Mouse (Mus musculus) heart, embryonic 10.5 days (tissue): ENCODE measurements around the gene Tmco1. TPM values are rescaled to one million over a fixed set of nuclear protein-coding genes. Genes with fewer than 3 reads are reported as not detected.
"Not testable (repeated sequence)": the region's sequence is repeated elsewhere in the genome, so short reads cannot be mapped to it uniquely, and the experiment has no call there.

ENCODE experiments used
- DNase-seq: peaks from one replicate; pipeline ENCODE4 v3.0.0-alpha.2; 2017; ENCODE audit warnings: low spot score
- H3K27ac ChIP-seq: fragments of 300-500 bp; sonication (generic); 2 replicates; pipeline ENCODE4 v1.5.1; 2016; ENCODE audit warnings: mild to moderate bottlenecking
- H3K27me3 ChIP-seq: fragments of 300-500 bp; sonication (generic); 2 replicates; pipeline ENCODE4 v1.6.1; 2016; ENCODE audit warnings: mild to moderate bottlenecking; ENCODE audit not compliant: poor library complexity, insufficient read depth, severe bottlenecking
- H3K36me3 ChIP-seq: fragments of 300-500 bp; sonication (generic); 2 replicates; pipeline ENCODE4 v1.6.1; 2016; ENCODE audit warnings: mild to moderate bottlenecking, moderate library complexity
- H3K4me1 ChIP-seq: fragments of 300-500 bp; sonication (generic); 2 replicates; pipeline ENCODE4 v1.6.1; 2016; ENCODE audit warnings: mild to moderate bottlenecking
- H3K4me3 ChIP-seq: fragments of 300-500 bp; sonication (generic); 2 replicates; pipeline ENCODE4 v1.5.1; 2016; ENCODE audit warnings: mild to moderate bottlenecking, moderate library complexity
- H3K9me3 ChIP-seq: fragments of 300-500 bp; sonication (generic); 2 replicates; pipeline ENCODE4 v1.6.1; 2016; ENCODE audit warnings: mild to moderate bottlenecking, moderate library complexity
- WGBS: fragments of 180-500 bp; shearing (Covaris S2); methylation state at CpG from one replicate; pipeline ENCODE4 v1.1.7; 2016; 5-methylcytosine and 5-hydroxymethylcytosine counted together
- polyA plus RNA-seq: library from polyadenylated mRNA; unstranded; fragments of >200 nt; fragmentation: Nextera tagmentation; extraction: Ambion mirVana; gene quantifications from 2 replicates; pipeline ENCODE4 v1.2.1, GENCODE M21; 2016

Gene Tmco1
- polyA plus RNA-seq, 1 experiment from 2014 or later = 88.0 TPM

DNA sequence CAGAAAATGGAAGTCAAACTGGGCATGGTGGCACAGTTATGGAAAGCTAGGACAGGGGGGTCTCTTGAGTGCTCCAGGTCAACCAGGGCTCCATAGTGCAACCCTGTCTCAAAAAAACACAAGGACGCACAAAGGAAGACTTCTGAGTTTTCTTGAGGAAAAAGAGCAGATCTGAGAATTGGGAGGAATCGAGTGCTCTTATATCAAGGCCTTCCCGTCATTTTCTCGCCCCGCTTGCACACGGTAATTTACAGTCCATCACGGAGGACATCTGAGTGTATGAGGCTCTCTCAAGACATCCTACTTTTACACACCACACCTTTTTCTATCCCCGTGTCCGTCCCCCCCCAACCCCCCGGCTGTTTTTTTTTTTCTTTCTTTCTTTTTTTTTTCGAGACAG lies 504 bp upstream of the Tmco1 start:
- Histone ChIP-seq H3K4me3 (peak overlapping the region; percentile 88), H3K9me3 (no peaks in the 10 kb centered on the region), H3K36me3 (peaks cover 11% of the 10 kb centered on the region), H3K4me1 (peaks cover 7% of the 10 kb centered on the region; the same call in 1 of the 2 replicates), H3K27me3 (no peaks in the 10 kb centered on the region), H3K27ac (peak overlapping the region; percentile 99)
- DNase-seq = no peak
- WGBS = 60% methylated on average over 11 of the region's 11 CpGs

DNA sequence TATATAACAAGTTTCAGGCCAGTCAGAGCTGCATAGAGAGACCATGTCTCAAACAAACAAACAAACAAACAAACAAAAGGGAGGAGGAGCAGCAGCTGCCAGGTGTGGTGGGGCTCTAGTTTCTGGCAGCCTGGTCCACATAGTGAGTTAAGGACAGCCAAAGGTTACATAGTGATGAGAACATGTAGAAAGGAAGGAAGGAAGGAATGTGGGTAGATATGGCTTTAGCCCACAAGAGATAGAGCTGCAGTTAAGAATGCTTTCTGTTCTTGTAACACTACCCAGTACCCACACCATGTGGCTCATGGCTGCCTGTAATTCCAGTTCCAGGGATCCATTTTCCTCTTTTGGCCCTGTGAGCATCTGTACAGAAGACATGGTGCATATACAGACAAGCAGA lies 4.2 kb downstream of the Tmco1 start:
- Histone ChIP-seq H3K27me3 (no peaks in the 10 kb centered on the region), H3K27ac (no peak overlapping the region), H3K9me3 (no peaks in the 10 kb centered on the region), H3K36me3 (peaks cover 31% of the 10 kb centered on the region), H3K4me3 (no peak overlapping the region), H3K4me1 (peaks cover 7% of the 10 kb centered on the region; the same call in 1 of the 2 replicates)
- no peak for DNase-seq

DNA sequence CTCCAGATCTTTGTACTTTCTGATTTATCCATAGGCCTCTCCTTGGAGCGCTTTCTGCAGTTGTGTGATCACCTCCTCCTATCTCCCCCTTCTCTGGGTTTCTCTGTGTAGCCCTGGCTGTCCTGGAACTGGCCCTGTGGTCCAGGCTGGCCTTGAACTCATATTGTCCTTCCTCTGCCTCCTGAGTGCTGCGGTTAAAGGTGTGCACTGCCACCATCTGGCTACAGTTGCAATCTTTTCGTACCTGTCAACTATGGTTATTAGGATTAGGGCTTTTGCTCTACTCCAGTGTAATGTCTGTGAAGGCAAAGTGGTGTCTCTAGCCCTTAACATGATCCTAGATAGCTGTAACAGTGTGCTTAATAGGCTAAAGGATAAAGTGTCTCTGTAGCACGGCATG lies 5.0 kb downstream of the Tmco1 start:
- Histone ChIP-seq H3K36me3 (peaks cover 38% of the 10 kb centered on the region), H3K27me3 (no peaks in the 10 kb centered on the region)
- 88% methylated on average over 4 of the region's 4 CpGs for WGBS

DNA sequence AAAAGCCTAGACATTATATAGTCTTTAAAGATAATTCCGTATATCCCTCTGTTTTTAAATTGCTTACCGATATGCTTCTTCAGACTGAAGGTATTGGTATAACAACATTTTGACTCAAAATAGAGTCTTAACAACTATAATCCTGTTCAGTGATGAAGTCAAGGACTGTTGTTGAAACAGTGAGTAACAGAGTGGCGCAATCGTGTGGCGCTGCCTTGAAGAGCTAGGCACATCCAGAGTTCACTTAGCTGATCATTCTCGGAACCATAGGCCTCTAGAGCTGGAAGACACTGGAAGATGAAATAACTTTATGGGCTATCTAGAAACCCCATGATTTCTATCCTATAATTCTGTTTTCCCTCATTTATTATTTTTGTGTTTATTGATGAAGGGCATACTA lies 13.5 kb downstream of the Tmco1 start:
- Histone ChIP-seq H3K27ac (no peak overlapping the region), H3K9me3 (no peaks in the 10 kb centered on the region), H3K4me1 (no peaks in the 10 kb centered on the region), H3K27me3 (no peaks in the 10 kb centered on the region), H3K4me3 (no peak overlapping the region), H3K36me3 (peaks cover 84% of the 10 kb centered on the region)
- WGBS = 93% methylated on average over 6 of the region's 6 CpGs
- DNase-seq = no peak

More for the DNA sequence above, 5.0 kb downstream of the Tmco1 start:
- Histone ChIP-seq H3K9me3 (no peaks in the 10 kb centered on the region), H3K4me3 (no peak overlapping the region), H3K4me1 (peaks cover 7% of the 10 kb centered on the region; the same call in 1 of the 2 replicates), H3K27ac (no peak overlapping the region)
- no peak for DNase-seq

DNA sequence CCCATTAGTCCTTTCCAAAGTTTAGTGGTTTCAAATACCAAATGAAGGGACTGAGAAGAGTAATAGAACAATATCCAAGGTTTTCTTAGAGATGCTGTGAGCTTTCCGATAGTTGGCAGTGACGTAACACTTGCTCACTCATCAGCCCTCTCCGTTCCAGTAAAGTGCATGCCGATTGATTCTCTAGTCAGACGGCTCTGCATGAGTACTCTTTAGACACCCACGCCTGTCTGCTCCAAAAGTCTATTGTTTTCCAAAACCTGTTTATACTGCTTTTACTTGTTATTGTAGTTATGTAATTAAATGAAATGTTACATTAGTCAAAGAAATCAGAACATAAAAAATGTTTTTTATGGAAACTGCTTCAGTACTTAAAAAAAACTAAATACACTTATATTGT lies 20.6 kb downstream of the Tmco1 start:
- Histone ChIP-seq H3K36me3 (peaks cover 74% of the 10 kb centered on the region), H3K27me3 (no peaks in the 10 kb centered on the region), H3K4me3 (no peak overlapping the region), H3K4me1 (no peaks in the 10 kb centered on the region), H3K27ac (no peak overlapping the region), H3K9me3 (no peaks in the 10 kb centered on the region)
- 87% methylated on average over 6 of the region's 6 CpGs for WGBS
- no peak for DNase-seq

DNA sequence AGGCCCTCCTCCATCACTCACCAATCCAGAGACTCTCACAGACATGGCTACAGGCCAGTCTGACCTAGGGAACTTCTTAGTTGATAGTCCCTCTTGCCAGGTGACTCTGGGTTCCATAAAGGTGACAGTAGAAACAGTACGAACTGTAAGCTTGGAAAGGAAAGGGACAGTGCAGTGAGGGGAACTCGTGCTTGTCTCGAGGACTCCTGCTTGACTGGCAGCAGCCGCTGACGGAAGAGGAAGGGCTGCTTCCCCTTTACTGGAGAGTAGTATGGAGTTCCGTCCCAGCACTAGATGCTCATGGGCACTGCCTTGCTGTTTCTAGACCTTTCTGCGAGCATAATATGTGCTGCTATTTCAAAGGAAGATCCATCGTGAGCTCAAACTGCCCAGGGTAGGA lies 22.9 kb downstream of the Tmco1 start:
- Histone ChIP-seq H3K27me3 (no peaks in the 10 kb centered on the region), H3K27ac (no peak overlapping the region), H3K36me3 (peaks cover 57% of the 10 kb centered on the region), H3K4me3 (no peak overlapping the region), H3K9me3 (no peaks in the 10 kb centered on the region), H3K4me1 (no peaks in the 10 kb centered on the region)
- WGBS = 90% methylated on average over 8 of the region's 8 CpGs
- DNase-seq = no peak

DNA sequence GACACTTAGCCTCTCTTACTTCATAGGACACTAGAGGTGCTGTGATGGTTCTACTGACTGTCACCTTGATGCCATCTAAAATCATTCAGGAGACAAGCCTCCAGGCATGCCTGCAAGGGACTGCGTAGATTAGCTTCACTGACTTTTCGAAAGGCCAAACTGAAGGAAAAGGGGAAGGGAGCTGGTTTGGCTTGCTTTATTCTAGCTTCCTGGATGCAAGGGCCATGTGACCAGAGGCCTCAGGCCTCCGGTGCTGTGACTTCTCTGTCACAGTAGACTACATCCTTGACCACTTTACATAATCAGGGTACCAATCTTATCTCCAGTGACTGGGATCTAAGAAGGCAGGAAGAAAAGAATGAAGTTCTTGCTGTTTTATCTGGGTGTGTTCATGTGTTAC lies 28.2 kb downstream of the Tmco1 start:
- Histone ChIP-seq H3K36me3 (peaks cover 18% of the 10 kb centered on the region), H3K9me3 (no peaks in the 10 kb centered on the region), H3K4me1 (0 out of 2 replicates have a peak, but pooled peaks cover 4% of the 10 kb centered on the region), H3K27me3 (peaks cover 18% of the 10 kb centered on the region), H3K27ac (no peak overlapping the region), H3K4me3 (no peak overlapping the region)
- 64% methylated on average over 3 of the region's 3 CpGs for WGBS
- no peak for DNase-seq

DNA sequence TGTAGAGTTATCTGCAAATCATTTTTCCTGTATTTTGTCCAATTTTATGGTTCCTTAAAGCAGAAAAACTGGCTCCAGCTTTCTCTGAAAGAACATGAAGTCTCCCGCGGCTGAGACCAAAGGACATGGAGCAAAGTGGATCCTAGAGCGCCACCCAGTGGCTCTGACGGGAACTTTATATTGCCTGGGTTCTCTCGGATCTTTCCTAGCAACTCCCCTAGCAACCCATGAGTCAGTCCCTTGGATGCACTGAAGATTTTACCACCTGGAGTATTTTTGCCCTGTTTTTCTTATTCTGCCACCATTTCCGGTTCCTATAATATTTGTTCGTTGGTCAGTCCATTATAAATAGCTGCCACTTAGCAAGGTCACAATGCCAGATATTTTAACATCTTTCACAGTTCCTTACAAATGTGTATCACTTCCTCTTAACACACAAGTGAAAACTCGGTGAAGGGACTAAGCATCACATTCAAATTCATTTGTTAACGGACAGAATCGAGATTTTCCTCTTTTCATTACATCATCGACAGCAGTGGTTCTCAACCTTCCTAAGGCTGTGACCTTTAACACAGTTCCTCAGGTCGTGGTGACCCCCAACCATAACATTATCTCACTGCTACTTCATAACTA lies 29.4 kb downstream of the Tmco1 start:
- Histone ChIP-seq H3K27ac (no peak overlapping the region), H3K36me3 (peaks cover 7% of the 10 kb centered on the region), H3K27me3 (peaks cover 20% of the 10 kb centered on the region), H3K4me3 (no peak overlapping the region), H3K4me1 (0 out of 2 replicates have a peak, but pooled peaks cover 4% of the 10 kb centered on the region), H3K9me3 (no peaks in the 10 kb centered on the region)
- peak; percentile 85 for DNase-seq
- 21% methylated on average over 12 of the region's 12 CpGs for WGBS

DNA sequence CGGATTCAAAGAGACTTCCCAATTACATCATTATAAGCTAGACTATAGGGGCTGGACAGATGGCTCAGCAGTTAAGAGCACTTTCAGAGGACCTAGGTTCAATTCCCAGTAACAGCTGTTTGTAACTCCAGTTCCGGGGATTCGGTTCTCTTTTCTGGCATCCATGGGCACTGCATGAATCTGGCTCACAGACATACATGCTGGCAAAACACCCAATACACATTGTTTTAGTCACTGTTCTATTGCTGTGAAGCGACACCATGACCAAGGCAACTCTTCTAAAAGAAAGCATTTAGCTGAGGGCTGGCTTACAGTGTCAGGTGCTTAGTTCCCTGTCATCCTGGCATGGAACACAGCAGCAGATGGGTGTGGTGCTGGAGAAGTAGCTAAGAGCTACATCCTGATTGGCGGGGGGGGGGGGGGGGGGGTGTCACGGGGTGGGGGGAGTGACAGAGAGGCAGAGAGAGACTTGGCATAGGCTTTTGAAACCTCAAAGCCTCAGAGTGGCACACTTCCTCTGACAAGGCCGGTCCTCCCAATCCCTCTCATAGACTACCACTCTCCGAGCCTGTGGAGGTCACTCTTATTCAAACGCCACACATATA lies 31.1 kb downstream of the Tmco1 start:
- no peak overlapping the region for H3K4me3 ChIP-seq
- WGBS = 82% methylated on average over 8 of the region's 9 CpGs
- no peak overlapping the region for H3K27ac ChIP-seq
- no peaks in the 10 kb centered on the region for H3K36me3 ChIP-seq
- H3K4me1 ChIP-seq = 0 out of 2 replicates have a peak, but pooled peaks cover 4% of the 10 kb centered on the region
- H3K27me3 ChIP-seq = peaks cover 20% of the 10 kb centered on the region
- H3K9me3 ChIP-seq = no peaks in the 10 kb centered on the region
- DNase-seq = no peak

DNA sequence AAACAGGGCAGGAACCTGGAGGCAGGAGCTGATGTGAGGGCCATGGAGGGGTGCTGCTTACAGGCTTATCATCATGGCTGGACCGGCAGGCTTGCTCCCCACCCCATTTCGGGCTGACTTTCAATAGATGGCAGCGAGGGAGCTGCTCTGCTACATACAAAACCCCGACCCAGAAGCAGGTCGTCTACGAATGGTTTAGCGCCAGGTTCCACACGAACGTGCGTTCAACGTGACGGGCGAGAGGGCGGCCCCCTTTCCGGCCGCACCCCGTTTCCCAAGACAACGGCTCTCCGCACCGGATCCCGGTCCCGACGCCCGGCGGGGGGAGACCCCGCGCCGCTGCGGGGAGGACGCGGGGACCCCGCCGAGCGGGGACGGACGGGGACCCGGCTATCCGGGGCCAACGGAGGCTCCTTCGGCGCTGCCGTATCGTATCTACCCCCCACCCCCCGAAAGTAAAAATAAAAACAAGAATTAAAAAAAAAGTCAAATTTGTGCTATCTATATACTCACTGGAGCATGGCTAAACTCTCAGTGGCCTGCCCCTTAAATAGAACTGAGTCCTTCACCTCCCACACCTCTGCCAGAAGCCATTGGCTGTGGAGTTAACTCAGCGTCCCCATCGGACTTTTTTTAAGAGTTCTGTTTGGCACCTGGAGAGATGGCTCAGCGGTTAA lies 32.1 kb downstream of the Tmco1 start:
- H3K27ac ChIP-seq = peak overlapping the region; percentile 70
- H3K36me3 ChIP-seq = no peaks in the 10 kb centered on the region
- H3K4me1 ChIP-seq = 0 out of 2 replicates have a peak, but pooled peaks cover 4% of the 10 kb centered on the region
- H3K4me3 ChIP-seq = peak overlapping the region; percentile 63
- 2% methylated on average over 47 of the region's 47 CpGs for WGBS
- no peaks in the 10 kb centered on the region for H3K9me3 ChIP-seq
- H3K27me3 ChIP-seq = peaks cover 20% of the 10 kb centered on the region
- no peak for DNase-seq

DNA sequence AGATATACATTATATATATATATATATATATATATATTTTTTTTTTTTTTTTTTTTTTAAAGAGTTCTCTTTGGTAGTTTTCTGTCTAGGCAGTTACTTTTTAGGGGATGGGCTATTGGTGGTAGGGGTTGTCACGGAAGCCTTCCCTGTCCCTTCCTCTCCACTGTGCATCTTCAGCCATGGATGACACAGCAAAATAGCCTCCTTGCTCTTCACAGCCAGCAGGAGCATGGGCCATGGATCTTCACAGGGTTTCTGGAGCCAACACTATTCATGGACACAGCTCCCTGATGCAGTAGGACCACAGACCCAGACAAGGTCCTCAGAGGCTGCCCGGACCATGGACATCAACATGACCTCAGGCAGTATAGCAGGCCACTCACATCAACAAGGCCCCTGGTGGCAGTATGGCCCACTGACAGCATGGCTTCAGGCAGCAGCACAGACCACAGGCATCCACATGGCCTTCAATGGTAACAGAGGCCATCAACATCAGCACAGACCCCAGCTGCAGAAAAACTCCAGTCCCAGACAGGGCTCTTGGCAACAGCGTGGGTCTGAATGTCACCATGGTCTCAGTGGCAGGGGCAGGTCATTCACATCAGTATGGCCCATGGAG lies 32.8 kb downstream of the Tmco1 start:
- Histone ChIP-seq H3K9me3 (no peaks in the 10 kb centered on the region), H3K4me3 (no peak overlapping the region), H3K4me1 (0 out of 2 replicates have a peak, but pooled peaks cover 4% of the 10 kb centered on the region), H3K27me3 (peaks cover 20% of the 10 kb centered on the region), H3K36me3 (no peaks in the 10 kb centered on the region), H3K27ac (0 out of 2 replicates have a peak overlapping the region, but pooled peaks have one; percentile 19)
- DNase-seq = no peak
- WGBS = 86% methylated on average over 3 of the region's 3 CpGs

DNA sequence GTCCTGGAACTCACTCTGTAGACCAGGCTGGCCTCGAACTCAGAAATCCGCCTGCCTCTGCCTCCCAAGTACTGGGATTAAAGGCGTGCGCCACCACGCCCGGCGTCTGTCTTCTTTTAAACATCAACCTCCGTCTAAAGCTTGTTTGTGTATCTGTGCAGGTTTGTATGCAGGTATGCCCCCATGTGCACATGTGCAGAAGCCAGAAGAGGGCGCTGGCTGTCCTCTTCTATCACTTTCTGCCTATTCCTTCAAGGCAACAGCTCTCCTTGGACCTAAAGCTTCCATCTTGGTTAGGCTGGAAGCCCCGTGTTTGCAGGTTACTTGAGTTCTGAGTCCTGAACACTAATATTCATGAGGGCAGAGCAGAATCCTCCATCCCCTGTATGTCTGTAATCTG lies 34.7 kb downstream of the Tmco1 start:
- WGBS = 84% methylated on average over 10 of the region's 10 CpGs
- no peaks in the 10 kb centered on the region for H3K9me3 ChIP-seq
- H3K4me1 ChIP-seq = no peaks in the 10 kb centered on the region
- no peak for DNase-seq
- no peak overlapping the region for H3K4me3 ChIP-seq
- H3K27me3 ChIP-seq = peaks cover 20% of the 10 kb centered on the region
- H3K36me3 ChIP-seq = no peaks in the 10 kb centered on the region
- no peak overlapping the region for H3K27ac ChIP-seq

DNA sequence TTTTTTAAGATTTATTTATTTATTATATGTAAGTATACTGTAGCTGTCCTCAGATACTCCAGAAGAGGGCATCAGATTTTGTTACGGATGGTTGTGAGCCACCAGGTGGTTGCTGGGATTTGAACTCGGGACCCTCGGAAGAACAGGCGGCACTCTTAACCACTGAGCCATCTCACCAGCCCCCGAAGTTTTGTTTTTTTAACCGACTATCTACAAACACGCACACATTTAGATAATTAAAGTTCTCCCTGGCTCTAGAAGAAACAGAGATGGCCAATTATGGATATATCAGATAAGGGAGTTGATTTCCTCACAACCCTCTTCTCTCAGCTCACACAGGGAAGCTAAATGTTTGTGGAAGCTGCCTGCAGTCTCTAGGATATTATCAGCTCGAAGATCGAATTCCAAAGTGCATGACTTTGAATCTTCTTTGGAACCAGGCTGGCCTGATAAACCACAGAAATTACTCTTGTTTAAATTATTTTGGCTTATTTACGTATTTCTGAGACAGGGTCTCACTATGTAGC lies 37.9 kb downstream of the Tmco1 start:
- WGBS = 82% methylated on average over 10 of the region's 10 CpGs
- not testable (repeated sequence) for H3K27ac ChIP-seq, H3K4me3 ChIP-seq, H3K27me3 ChIP-seq, H3K36me3 ChIP-seq, H3K4me1 ChIP-seq, DNase-seq, H3K9me3 ChIP-seq
